Mouse (Mus musculus) kidney, adult 8-10 months (tissue): ENCODE measurements around the gene Otulinl.

ENCODE experiments used
- DNase-seq, 2 experiments: peaks; one replicate each; pipeline ENCODE4 v3.0.0; 2022

The Otulinl gene

GRCm38 (mm10) chr15:27647686-27648085 is 33.7 kb downstream of the Otulinl start:
- DNase-seq = no peak

- no peak for DNase-seq
Measured at GRCm38 (mm10) chr15:27646665-27647064, 34.7 kb downstream of the Otulinl start.

- no peak for DNase-seq
Measured at GRCm38 (mm10) chr15:27645250-27645649, 36.1 kb downstream of the Otulinl start.

GRCm38 (mm10) chr15:27642895-27643294 is 38.5 kb downstream of the Otulinl start:
- peak; percentile 37 to 70 for DNase-seq

- no peak for DNase-seq
Measured at GRCm38 (mm10) chr15:27641171-27641570, 40.2 kb downstream of the Otulinl start.

- peak; percentile 26 to 49 for DNase-seq
Measured at GRCm38 (mm10) chr15:27633941-27634900, 47.2 kb downstream of the Otulinl start.

- peak; percentile 97 to 99 for DNase-seq
Measured at GRCm38 (mm10) chr15:27630601-27631383, 50.6 kb downstream of the Otulinl start, which contains the start of gene Otulin. Otulin (minus strand) TSS chr15:27630693.

GRCm38 (mm10) chr15:27629800-27630600 is 51.4 kb downstream of the Otulinl start:
- DNase-seq = peak in 1 of 2 experiments; percentile 17

- no peak for DNase-seq
Measured at GRCm38 (mm10) chr15:27629046-27629445, 52.3 kb downstream of the Otulinl start.

GRCm38 (mm10) chr15:27627794-27628193 is 53.6 kb downstream of the Otulinl start:
- DNase-seq = no peak

- no peak for DNase-seq
Measured at GRCm38 (mm10) chr15:27626314-27626713, 55.1 kb downstream of the Otulinl start.

GRCm38 (mm10) chr15:27625890-27626255 is 55.5 kb downstream of the Otulinl start:
- DNase-seq = no peak

- DNase-seq = no peak
Measured at GRCm38 (mm10) chr15:27625014-27625889, 56.1 kb downstream of the Otulinl start.

GRCm38 (mm10) chr15:27623286-27623685 is 58.1 kb downstream of the Otulinl start:
- DNase-seq = no peak

- peak in 1 of 2 experiments; percentile 23 for DNase-seq
Measured at GRCm38 (mm10) chr15:27620475-27621185, 60.7 kb downstream of the Otulinl start.

- DNase-seq = peak; percentile 65 to 75
Measured at GRCm38 (mm10) chr15:27619683-27620082, 61.7 kb downstream of the Otulinl start.

GRCm38 (mm10) chr15:27618778-27619533 is 62.4 kb downstream of the Otulinl start:
- no peak for DNase-seq

- no peak for DNase-seq
Measured at GRCm38 (mm10) chr15:27617227-27617626, 64.2 kb downstream of the Otulinl start.

- DNase-seq = no peak
Measured at GRCm38 (mm10) chr15:27616159-27616558, 65.2 kb downstream of the Otulinl start.

- no peak for DNase-seq
Measured at GRCm38 (mm10) chr15:27613255-27613654, 68.1 kb downstream of the Otulinl start.
